Comparison of ENCODE assay signal across 8 mouse cellular contexts in genomic region chr4:32538488-32538887, GRCm38 (mm10).
A peak's percentile ranks its signal among the peaks of the same experiment; 100 is the strongest.
DNase-seq lines count a peak whose midpoint lies in the region; ATAC-seq and TF ChIP-seq lines count a peak whose summit lies in the region.
"Had no signal": no experiment of that assay in that cellular context is flagged by ENCODE, and none has a peak within 500 bp of the region (broad histone marks: within the 10 kb centered on the region; RNA-seq: fewer than 3 reads in every experiment).

No protein-coding gene starts in this region.

- no peaks in the 10 kb centered on the region for H3K27me3 ChIP-seq in forebrain, embryonic 13.5 days
- H3K27me3 ChIP-seq in intestine, postnatal 0 days (replicated peaks; ENCODE audit: control insufficient read depth, insufficient read depth, low read length): no peaks in the 10 kb centered on the region
- H3K27me3 ChIP-seq in midbrain, embryonic 10.5 days (ENCODE audit: low read depth, poor library complexity, severe bottlenecking): no peaks in the 10 kb centered on the region
- H3K27me3 ChIP-seq in thymus, adult 2 months (ENCODE audit: control insufficient read depth, insufficient read depth, low read length): no peaks in the 10 kb centered on the region

- peak overlapping the region; percentile 26 to 53 for H3K4me3 ChIP-seq in ES-E14 (ENCODE audit: insufficient read depth in 1 of 2, low read depth in 1 of 2, low read length in 2 of 2, poor library complexity in 1 of 2, severe bottlenecking in 1 of 2)
- no peak overlapping the region for H3K4me3 ChIP-seq in forebrain, embryonic 13.5 days
- H3K4me3 ChIP-seq in intestine, postnatal 0 days (ENCODE audit: low read depth, low read length): no peak overlapping the region
- no peak overlapping the region for H3K4me3 ChIP-seq in midbrain, embryonic 10.5 days
- H3K4me3 ChIP-seq in thymus, adult 2 months (ENCODE audit: control insufficient read depth, insufficient read depth, low read length): no peak overlapping the region
- no peak overlapping the region for H3K4me3 ChIP-seq in lung, adult 2 months (replicated peaks; ENCODE audit: extremely low read depth, low read depth, low read length)
- H3K4me3 ChIP-seq: myocyte had no signal

- peak overlapping the region; percentile 17; the same call in 1 of the 2 replicates for H3K4me2 ChIP-seq in forebrain, embryonic 13.5 days
- H3K4me2 ChIP-seq in intestine, postnatal 0 days (replicated peaks; ENCODE audit: low read depth): peak overlapping the region; percentile 30; the same call in 1 of the 2 replicates

- TF ChIP-seq POLR2A in thymus, adult 2 months (IDR thresholded peaks at IDR 0.05; ENCODE audit: control insufficient read depth, extremely low read depth, insufficient read depth, low read length, poor library complexity): no peak
- no peak for TF ChIP-seq POLR2A in lung, adult 2 months (IDR thresholded peaks at IDR 0.05; ENCODE audit: borderline replicate concordance, extremely low read depth, low read depth, low read length)

- H3K27ac ChIP-seq in ES-E14 (ENCODE audit: insufficient read depth, low read depth, low read length, poor library complexity, severe bottlenecking): no peak overlapping the region
- peak overlapping the region; percentile 63 for H3K27ac ChIP-seq in forebrain, embryonic 13.5 days
- H3K27ac ChIP-seq in intestine, postnatal 0 days (ENCODE audit: low read depth, low read length): peak overlapping the region; percentile 55
- H3K27ac ChIP-seq in midbrain, embryonic 10.5 days (replicated peaks): peak overlapping the region; percentile 67
- H3K27ac ChIP-seq in thymus, adult 2 months (ENCODE audit: control insufficient read depth, insufficient read depth, low read length): no peak overlapping the region

- peak; percentile 58 for ATAC-seq in forebrain, embryonic 13.5 days
- peak; percentile 97 for ATAC-seq in intestine, postnatal 0 days

- H3K9ac ChIP-seq in ES-E14 (ENCODE audit: insufficient read depth, low read depth, low read length, poor library complexity, severe bottlenecking): no peak overlapping the region
- H3K9ac ChIP-seq in forebrain, embryonic 13.5 days: no peak overlapping the region
- H3K9ac ChIP-seq in intestine, postnatal 0 days (ENCODE audit: low read depth, low read length): no peak overlapping the region

- no peak for TF ChIP-seq CTCF in intestine, postnatal 0 days (IDR thresholded peaks at IDR 0.05; ENCODE audit: low read depth)
- TF ChIP-seq CTCF in thymus, adult 2 months (IDR thresholded peaks at IDR 0.05; ENCODE audit: borderline replicate concordance, control insufficient read depth, extremely low read depth, insufficient read depth, low read length, poor library complexity): no peak
- no peak for TF ChIP-seq CTCF in lung, adult 2 months (IDR thresholded peaks at IDR 0.05; ENCODE audit: insufficient read depth, low read length)

- no peak for DNase-seq in ES-E14 (ENCODE audit: low read depth, low spot score)
- DNase-seq in midbrain, embryonic 10.5 days (ENCODE audit: low spot score): no peak
- no peak for DNase-seq in testis, postnatal 14 days (ENCODE audit: low spot score)
- DNase-seq in thymus, adult 2 months: no peak
- DNase-seq in lung, adult 2 months: no peak

- H3K4me1 ChIP-seq in ES-E14 (ENCODE audit: control insufficient read depth in 2 of 2, insufficient read depth in 2 of 2, low read length in 2 of 2, poor library complexity in 1 of 2): no peaks in the 10 kb centered on the region
- peaks cover 43% of the 10 kb centered on the region for H3K4me1 ChIP-seq in forebrain, embryonic 13.5 days
- H3K4me1 ChIP-seq in intestine, postnatal 0 days (replicated peaks; ENCODE audit: control insufficient read depth, insufficient read depth, low read length): no peaks in the 10 kb centered on the region
- peaks cover 31% of the 10 kb centered on the region for H3K4me1 ChIP-seq in midbrain, embryonic 10.5 days
- H3K4me1 ChIP-seq in thymus, adult 2 months (replicated peaks; ENCODE audit: control insufficient read depth, insufficient read depth, low read length): 0 out of 2 replicates have a peak, but pooled peaks cover 3% of the 10 kb centered on the region
- 0 out of 2 replicates have a peak, but pooled peaks cover 4% of the 10 kb centered on the region for H3K4me1 ChIP-seq in lung, adult 2 months (ENCODE audit: control insufficient read depth, insufficient read depth, low read length)

- no peaks in the 10 kb centered on the region for H3K36me3 ChIP-seq in ES-E14 (ENCODE audit: control insufficient read depth, insufficient read depth, low read length, poor library complexity, severe bottlenecking)
- H3K36me3 ChIP-seq in forebrain, embryonic 13.5 days (ENCODE audit: poor library complexity, severe bottlenecking): peaks cover 4% of the 10 kb centered on the region; the same call in 1 of the 2 replicates
- no peaks in the 10 kb centered on the region for H3K36me3 ChIP-seq in intestine, postnatal 0 days (ENCODE audit: control insufficient read depth, insufficient read depth)
- no peaks in the 10 kb centered on the region for H3K36me3 ChIP-seq in midbrain, embryonic 10.5 days
- no peaks in the 10 kb centered on the region for H3K36me3 ChIP-seq in thymus, adult 2 months (ENCODE audit: control insufficient read depth, insufficient read depth, low read length)

- 74% methylated on average over 4 of the region's 4 CpGs for WGBS in forebrain, embryonic 13.5 days
- 38% methylated on average over 4 of the region's 4 CpGs for WGBS in intestine, postnatal 0 days
- WGBS in midbrain, embryonic 10.5 days: 82% methylated on average over 4 of the region's 4 CpGs
- WGBS in thymus, adult 2 months: 90% methylated on average over 4 of the region's 4 CpGs
- 74% methylated on average over 4 of the region's 4 CpGs for WGBS in lung, adult 2 months

- in situ Hi-C loops in ES-E14 (cut with MboI; ENCODE audit: low sequenced_read_pairs in 2 of 2, unreplicated experiment in 2 of 2): no loop called here

- no peaks in the 10 kb centered on the region for H3K9me3 ChIP-seq in ES-E14 (ENCODE audit: control insufficient read depth, insufficient read depth, low read depth, low read length)
- no peaks in the 10 kb centered on the region for H3K9me3 ChIP-seq in forebrain, embryonic 13.5 days (replicated peaks)
- H3K9me3 ChIP-seq in intestine, postnatal 0 days (ENCODE audit: control insufficient read depth): no peaks in the 10 kb centered on the region
- no peaks in the 10 kb centered on the region for H3K9me3 ChIP-seq in midbrain, embryonic 10.5 days (replicated peaks)

TF ChIP-seq in ES-E14, 5 proteins besides CTCF, POLR2A, EP300 and RAD21:
- no peak for TF ChIP-seq ZC3H11A (IDR thresholded peaks at IDR 0.05; ENCODE audit: borderline replicate concordance, low read depth, low read length)
- TF ChIP-seq CHD2 (IDR thresholded peaks at IDR 0.05; ENCODE audit: low read depth, low read length): no peak
- no peak for TF ChIP-seq HCFC1 (IDR thresholded peaks at IDR 0.05; ENCODE audit: borderline replicate concordance, insufficient read depth, low read length)
- TF ChIP-seq MAFK (IDR thresholded peaks at IDR 0.05; ENCODE audit: insufficient read depth, low read depth, low read length): no peak
- TF ChIP-seq ZNF384 (IDR thresholded peaks at IDR 0.05; ENCODE audit: low read depth, low read length): no peak

Comparison
In these comparisons a context has a peak if more than half of its experiments do, and no peak if none do; other contexts are left out.
1. H3K27ac ChIP-seq: peak in forebrain, embryonic 13.5 days (single experiment), intestine, postnatal 0 days (single experiment) and midbrain, embryonic 10.5 days (single experiment); none in ES-E14 (single experiment) and thymus, adult 2 months (single experiment).
2. H3K4me3 ChIP-seq: peak in ES-E14 (2 of 2); none in forebrain, embryonic 13.5 days (single experiment), intestine, postnatal 0 days (single experiment), midbrain, embryonic 10.5 days (single experiment), thymus, adult 2 months (single experiment) and lung, adult 2 months (single experiment).